Mouse (Mus musculus) limb, embryonic 12.5 days (tissue): ENCODE measurements around the gene Gm4792. TPM values are rescaled to one million over a fixed set of nuclear protein-coding genes. Genes with fewer than 3 reads are reported as not detected.

Experiments
- ATAC-seq: fragments of 200-750 bp; cut with Nextera tagmentation; 2 replicates; pipeline ENCODE4 v1.8.0; 2017; ENCODE audit warnings: low read depth, moderate TSS enrichment; ENCODE audit not compliant: insufficient number of reproducible peaks, insufficient read depth, low FRiP score, low TSS enrichment
- H3K27ac ChIP-seq: fragments of 300-500 bp; sonication (generic); 2 replicates; pipeline ENCODE4 v1.5.1; 2016; ENCODE audit warnings: mild to moderate bottlenecking, moderate library complexity
- H3K27me3 ChIP-seq: fragments of 300-500 bp; sonication (generic); 2 replicates; pipeline ENCODE4 v1.6.1; 2016; ENCODE audit warnings: mild to moderate bottlenecking, moderate library complexity
- H3K36me3 ChIP-seq: fragments of 300-500 bp; sonication (generic); 2 replicates; pipeline ENCODE4 v1.6.1; 2016; ENCODE audit warnings: mild to moderate bottlenecking, moderate library complexity
- H3K4me1 ChIP-seq: fragments of 300-500 bp; sonication (generic); replicated peaks from 2 replicates; pipeline ENCODE4 v1.6.1; 2016
- H3K4me2 ChIP-seq: fragments of 300-500 bp; sonication (generic); 2 replicates; pipeline ENCODE4 v1.6.1; 2016; ENCODE audit warnings: mild to moderate bottlenecking, moderate library complexity
- H3K4me3 ChIP-seq: fragments of 300-500 bp; sonication (generic); replicated peaks from 2 replicates; pipeline ENCODE4 v1.5.1; 2016; ENCODE audit warnings: mild to moderate bottlenecking
- H3K9ac ChIP-seq: fragments of 300-500 bp; sonication (generic); replicated peaks from 2 replicates; pipeline ENCODE4 v1.6.1; 2016; ENCODE audit warnings: mild to moderate bottlenecking, moderate library complexity
- H3K9me3 ChIP-seq: fragments of 300-500 bp; sonication (generic); 2 replicates; pipeline ENCODE4 v1.6.1; 2016; ENCODE audit warnings: mild to moderate bottlenecking, moderate library complexity
- WGBS: fragments of 180-500 bp; shearing (Covaris S2); methylation state at CpG from one replicate; pipeline ENCODE4 v1.1.7; 2016; 5-methylcytosine and 5-hydroxymethylcytosine counted together
- polyA plus RNA-seq: library from polyadenylated mRNA; unstranded; fragments of >200 nt; fragmentation: Nextera tagmentation; extraction: Ambion mirVana; gene quantifications from 2 replicates; pipeline ENCODE4 v1.2.1, GENCODE M21; 2016

Gm4792 gene
- not detected in 2 replicates for polyA plus RNA-seq

- ATAC-seq = no peak
- H3K27ac ChIP-seq = no peak within 1 kb of the TSS
- no peaks in the 10 kb centered on the region for H3K36me3 ChIP-seq
- H3K27me3 ChIP-seq = peaks cover 5% of the 10 kb centered on the region
- peaks cover 12% of the 10 kb centered on the region for H3K4me1 ChIP-seq
- 36% methylated on average over 3 of the region's 3 CpGs for WGBS
- H3K4me3 ChIP-seq = no peak within 1 kb of the TSS
- H3K4me2 ChIP-seq = no peak within 1 kb of the TSS
- no peak within 1 kb of the TSS for H3K9ac ChIP-seq
- H3K9me3 ChIP-seq = no peaks in the 10 kb centered on the region
These were observed at the start of gene Gm4792 for GRCm38 (mm10) chr10:94298471-94298870. Gene Gm4792 (minus strand): TSS chr10:94298703.

- Histone ChIP-seq H3K9ac (no peak overlapping the region), H3K4me1 (no peaks in the 10 kb centered on the region; the same call in 1 of the 2 replicates), H3K27ac (no peak overlapping the region), H3K9me3 (no peaks in the 10 kb centered on the region), H3K36me3 (no peaks in the 10 kb centered on the region), H3K4me2 (no peak overlapping the region), H3K27me3 (peaks cover 4% of the 10 kb centered on the region; the same call in 1 of the 2 replicates), H3K4me3 (no peak overlapping the region)
- 94% methylated on average over 10 of the region's 10 CpGs for WGBS
- ATAC-seq = no peak
These were observed 49.5 kb upstream of the Gm4792 start for GRCm38 (mm10) chr10:94347959-94348358.

DNA sequence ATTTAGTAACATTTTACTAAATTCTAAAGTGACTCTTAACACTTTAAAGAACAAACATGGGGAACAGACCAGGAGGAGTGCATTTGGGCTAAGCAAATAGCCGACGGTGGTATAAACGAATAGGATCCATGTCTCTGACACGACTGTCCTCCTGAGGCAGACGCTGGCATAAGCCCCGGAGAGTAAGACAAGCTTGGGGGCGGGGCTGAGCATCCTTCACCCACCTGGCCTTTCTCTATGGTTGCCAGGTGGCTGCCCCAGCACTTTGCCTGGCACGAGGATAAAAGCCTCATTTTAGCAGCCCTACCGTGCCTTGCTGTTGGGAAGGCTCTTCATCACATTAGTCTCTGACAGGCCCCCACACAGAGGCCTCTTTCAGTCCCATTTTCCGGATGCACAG is 48.8 kb upstream of the Gm4792 start:
- no peak overlapping the region for H3K4me3 ChIP-seq
- 77% methylated on average over 10 of the region's 10 CpGs for WGBS
- peaks cover 4% of the 10 kb centered on the region; the same call in 1 of the 2 replicates for H3K27me3 ChIP-seq
- no peaks in the 10 kb centered on the region; the same call in none of the 2 replicates for H3K4me1 ChIP-seq
- no peaks in the 10 kb centered on the region for H3K36me3 ChIP-seq
- H3K9ac ChIP-seq = no peak overlapping the region
- H3K27ac ChIP-seq = no peak overlapping the region
- no peak for ATAC-seq
- H3K4me2 ChIP-seq = no peak overlapping the region
- no peaks in the 10 kb centered on the region for H3K9me3 ChIP-seq

GRCm38 (mm10) chr10:94346596-94346995 is 48.1 kb upstream of the Gm4792 start:
- Histone ChIP-seq H3K4me3 (no peak overlapping the region), H3K36me3 (no peaks in the 10 kb centered on the region), H3K27me3 (peaks cover 4% of the 10 kb centered on the region; the same call in 1 of the 2 replicates), H3K9ac (no peak overlapping the region), H3K4me2 (no peak overlapping the region), H3K27ac (no peak overlapping the region), H3K4me1 (peaks cover 7% of the 10 kb centered on the region), H3K9me3 (no peaks in the 10 kb centered on the region)
- WGBS = 91% methylated on average over 7 of the region's 7 CpGs
- no peak for ATAC-seq

- H3K27ac ChIP-seq = no peak overlapping the region
- no peak overlapping the region for H3K4me2 ChIP-seq
- H3K9ac ChIP-seq = no peak overlapping the region
- peaks cover 5% of the 10 kb centered on the region; the same call in 1 of the 2 replicates for H3K27me3 ChIP-seq
- H3K4me1 ChIP-seq = peaks cover 8% of the 10 kb centered on the region
- no peak for ATAC-seq
- H3K9me3 ChIP-seq = no peaks in the 10 kb centered on the region
- H3K4me3 ChIP-seq = no peak overlapping the region
- WGBS = 89% methylated on average over 7 of the region's 7 CpGs
- H3K36me3 ChIP-seq = no peaks in the 10 kb centered on the region
These were observed 47.2 kb upstream of the Gm4792 start for GRCm38 (mm10) chr10:94345509-94346252.

- H3K4me3 ChIP-seq = 0 out of 2 replicates have a peak overlapping the region, but pooled peaks have one; percentile 1
- peak overlapping the region; percentile 24; the same call in 1 of the 2 replicates for H3K4me2 ChIP-seq
- no peak overlapping the region for H3K9ac ChIP-seq
- WGBS = 47% methylated on average over 22 of the region's 22 CpGs
- H3K36me3 ChIP-seq = no peaks in the 10 kb centered on the region
- ATAC-seq = no peak
- H3K27me3 ChIP-seq = peaks cover 8% of the 10 kb centered on the region; the same call in 1 of the 2 replicates
- H3K27ac ChIP-seq = no peak overlapping the region
- peaks cover 8% of the 10 kb centered on the region for H3K4me1 ChIP-seq
- H3K9me3 ChIP-seq = no peaks in the 10 kb centered on the region
These were observed 46.3 kb upstream of the Gm4792 start for GRCm38 (mm10) chr10:94344631-94345417.

DNA sequence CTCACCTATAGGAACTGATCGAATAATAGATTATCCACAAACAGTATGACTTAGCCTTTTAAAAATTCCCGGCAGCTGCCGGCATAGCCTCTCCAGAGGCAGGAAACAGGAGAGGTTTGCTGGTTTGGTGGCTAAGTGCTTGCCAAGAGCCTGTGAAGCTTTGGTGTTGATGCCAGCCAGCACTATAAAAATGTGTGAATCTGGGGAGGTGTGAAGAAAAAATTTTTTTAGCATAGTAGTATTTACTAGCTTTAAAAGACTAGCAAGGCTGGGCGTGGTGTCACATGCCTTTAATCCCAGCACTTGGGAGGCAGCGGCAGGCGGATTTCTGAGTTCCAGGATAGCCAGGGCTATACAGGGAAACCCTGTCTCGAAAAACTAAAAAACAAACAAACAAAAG is 45.1 kb upstream of the Gm4792 start:
- 77% methylated on average over 7 of the region's 7 CpGs for WGBS
- peaks cover 8% of the 10 kb centered on the region for H3K4me1 ChIP-seq
- H3K36me3 ChIP-seq = no peaks in the 10 kb centered on the region
- peaks cover 8% of the 10 kb centered on the region; the same call in 1 of the 2 replicates for H3K27me3 ChIP-seq
- no peak overlapping the region for H3K4me2 ChIP-seq
- H3K9me3 ChIP-seq = no peaks in the 10 kb centered on the region
- H3K9ac ChIP-seq = no peak overlapping the region
- ATAC-seq = no peak
- no peak overlapping the region for H3K4me3 ChIP-seq
- H3K27ac ChIP-seq = no peak overlapping the region

- Histone ChIP-seq H3K4me3 (no peak overlapping the region), H3K4me2 (no peak overlapping the region), H3K27me3 (peaks cover 8% of the 10 kb centered on the region; the same call in 1 of the 2 replicates), H3K4me1 (peaks cover 8% of the 10 kb centered on the region), H3K36me3 (no peaks in the 10 kb centered on the region), H3K9me3 (peaks cover 3% of the 10 kb centered on the region; the same call in 1 of the 2 replicates), H3K27ac (no peak overlapping the region), H3K9ac (no peak overlapping the region)
- 66% methylated on average over 7 of the region's 7 CpGs for WGBS
- ATAC-seq = no peak
These were observed 43.8 kb upstream of the Gm4792 start for GRCm38 (mm10) chr10:94342256-94342655.

DNA sequence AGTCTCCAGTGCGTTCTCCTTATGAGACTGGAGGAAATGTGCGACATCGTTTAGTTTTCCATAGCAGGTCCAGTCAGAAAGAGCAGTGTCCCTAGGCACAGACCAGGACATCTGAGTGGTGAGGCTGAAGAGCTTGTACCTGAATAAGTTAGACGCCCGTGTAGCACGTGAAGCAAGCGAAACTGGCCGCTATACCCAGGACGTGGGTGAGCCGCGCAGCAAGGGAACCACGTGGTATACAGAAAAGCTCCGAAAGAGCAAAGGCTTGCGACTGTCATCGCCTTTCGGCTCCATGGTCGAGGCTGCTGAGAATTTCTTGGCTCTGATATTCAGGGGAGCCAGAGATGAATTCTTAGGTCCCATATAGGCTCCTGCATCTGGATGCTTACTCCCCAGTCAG is 43.0 kb upstream of the Gm4792 start:
- Histone ChIP-seq H3K4me3 (no peak overlapping the region), H3K4me1 (peaks cover 8% of the 10 kb centered on the region), H3K9me3 (peaks cover 3% of the 10 kb centered on the region; the same call in 1 of the 2 replicates), H3K9ac (no peak overlapping the region), H3K27ac (no peak overlapping the region), H3K36me3 (no peaks in the 10 kb centered on the region), H3K4me2 (peak overlapping the region; percentile 29), H3K27me3 (peaks cover 8% of the 10 kb centered on the region; the same call in 1 of the 2 replicates)
- ATAC-seq = no peak
- 67% methylated on average over 17 of the region's 17 CpGs for WGBS

GRCm38 (mm10) chr10:94336071-94336470 is 37.6 kb upstream of the Gm4792 start:
- ATAC-seq = no peak
- Histone ChIP-seq H3K27ac (no peak overlapping the region), H3K4me1 (no peaks in the 10 kb centered on the region; the same call in 1 of the 2 replicates), H3K27me3 (0 out of 2 replicates have a peak, but pooled peaks cover 4% of the 10 kb centered on the region), H3K4me2 (no peak overlapping the region), H3K9ac (no peak overlapping the region), H3K4me3 (no peak overlapping the region), H3K36me3 (no peaks in the 10 kb centered on the region), H3K9me3 (peaks cover 3% of the 10 kb centered on the region; the same call in 1 of the 2 replicates)
- WGBS = 84% methylated on average over 6 of the region's 6 CpGs

GRCm38 (mm10) chr10:94335047-94335446 is 36.5 kb upstream of the Gm4792 start:
- 75% methylated on average over 10 of the region's 10 CpGs for WGBS
- Histone ChIP-seq H3K4me3 (no peak overlapping the region), H3K9me3 (peaks cover 3% of the 10 kb centered on the region; the same call in 1 of the 2 replicates), H3K27ac (no peak overlapping the region), H3K27me3 (no peaks in the 10 kb centered on the region), H3K4me1 (no peaks in the 10 kb centered on the region; the same call in 1 of the 2 replicates), H3K4me2 (no peak overlapping the region), H3K9ac (no peak overlapping the region), H3K36me3 (no peaks in the 10 kb centered on the region)
- ATAC-seq = no peak
